Mouse (Mus musculus) T-helper 1 cell (primary cell): ENCODE measurements at regions not wholly inside any gene's neighbourhood (a gene's known extent, or its start where the extent isn't known, plus 50 kb on each side); places are given as distances from the start of the nearest gene placed in this dataset.

ENCODE experiments used
- in situ Hi-C: fragments of 300-600 bp; cut with MboI, MseI; formaldehyde crosslinking; loops from one replicate; pipeline ENCODE4 v1.15.1; 2025; ENCODE audit warnings: high pct_unique_total_duplicates

DNA sequence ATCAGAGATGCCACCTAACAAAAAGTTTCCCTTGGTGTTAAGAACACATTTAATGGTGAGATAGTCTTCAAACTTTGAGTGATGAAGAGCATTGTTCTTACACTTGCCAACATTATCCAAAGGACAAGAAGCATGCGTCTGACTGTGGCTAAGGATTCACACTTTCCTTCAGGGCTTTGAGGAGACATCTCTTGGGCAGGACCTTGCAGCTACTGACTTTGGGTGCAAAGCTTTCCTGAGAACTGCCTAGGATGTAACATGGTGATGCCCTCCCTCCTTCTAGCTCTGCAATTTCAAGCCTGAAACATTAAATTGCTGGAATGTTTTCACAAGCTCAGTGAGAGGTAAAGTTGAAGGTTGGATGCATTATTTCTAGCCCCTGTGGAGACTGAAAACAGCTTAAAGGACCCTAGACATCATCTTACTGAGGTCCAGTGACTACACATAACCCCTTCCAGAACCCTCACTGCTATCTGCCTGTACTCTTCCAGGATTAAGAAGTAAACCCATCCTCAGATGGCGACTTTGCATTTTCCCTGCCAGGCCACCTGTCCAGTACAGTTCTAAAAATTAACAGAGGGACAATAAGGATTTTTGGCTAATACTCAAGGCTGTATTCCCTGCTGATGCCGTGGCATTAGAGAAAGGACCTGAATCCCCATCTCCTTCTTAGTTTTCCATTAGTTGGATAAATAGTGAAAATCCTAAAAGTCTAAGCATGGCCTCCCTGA, 137.3 kb upstream of the Sptlc3 start:
- in situ Hi-C loops, result no loop called here

DNA sequence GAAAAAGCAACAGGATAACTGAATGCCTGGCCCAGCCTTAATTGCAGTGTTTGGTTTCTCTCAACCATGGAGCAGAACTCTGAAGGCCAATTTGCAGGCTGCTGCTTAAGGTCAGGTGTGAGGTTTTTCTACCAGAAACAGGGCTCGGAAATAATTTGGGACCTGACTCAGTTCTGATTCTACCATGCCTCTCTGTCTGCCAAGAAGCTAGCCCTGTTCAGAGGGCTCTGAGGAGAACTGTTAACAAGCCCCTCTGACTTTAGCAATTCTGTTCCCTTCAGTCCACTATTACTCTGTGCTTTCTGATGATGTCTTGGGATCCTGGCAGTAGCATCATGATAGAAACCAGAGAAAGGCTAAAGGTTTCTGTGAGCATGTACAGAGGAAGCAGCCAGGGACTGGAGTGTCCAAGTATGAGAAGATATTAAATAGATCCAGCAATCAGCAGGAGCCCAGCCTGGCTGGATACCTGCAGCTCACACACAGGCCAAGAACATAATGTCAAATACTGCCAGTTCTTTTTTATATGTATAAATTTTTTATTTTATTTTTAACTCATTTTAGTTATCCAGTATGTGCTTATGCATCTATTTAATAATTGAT, 131.4 kb upstream of the Sptlc3 start:
- in situ Hi-C loops, result no loop called here

DNA sequence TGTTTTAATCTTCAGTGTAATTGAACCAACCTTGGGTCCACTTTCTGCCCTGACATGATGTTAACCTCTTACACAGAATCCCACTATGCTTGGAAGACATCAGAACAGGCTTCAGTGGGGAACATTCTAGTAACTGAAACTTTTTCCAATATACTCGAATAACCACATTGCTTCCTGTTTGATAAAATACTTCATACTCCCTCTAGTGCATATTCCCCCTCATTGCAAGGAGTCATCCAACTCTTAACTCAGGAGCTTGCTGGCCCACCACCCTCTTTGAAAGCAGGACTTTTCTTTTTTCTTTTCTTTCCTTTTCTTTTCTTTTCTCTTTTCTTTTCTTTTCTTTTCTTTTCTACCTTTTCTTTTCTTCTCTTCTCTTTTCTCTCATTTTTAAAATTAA, 123.6 kb upstream of the Sptlc3 start:
- in situ Hi-C loops, result no loop called here

DNA sequence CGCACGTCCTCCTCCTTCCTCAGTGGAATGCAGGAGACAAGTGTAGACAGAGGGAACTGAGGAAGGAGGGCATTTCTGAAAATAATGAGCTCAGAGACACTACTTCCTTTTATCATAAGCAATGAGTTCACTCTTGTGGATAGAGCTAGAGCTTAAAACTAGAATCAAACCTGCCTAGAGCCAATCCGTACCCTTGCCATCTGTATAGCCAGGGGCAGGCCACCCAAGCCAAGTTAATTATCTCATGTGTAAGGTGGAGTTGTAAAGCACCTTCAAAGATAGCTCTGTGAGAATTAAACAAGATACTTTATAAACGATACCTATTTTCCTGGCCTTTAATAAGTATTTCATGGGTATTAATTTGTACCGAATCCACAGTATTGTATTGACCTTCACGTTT, 113.4 kb upstream of the Sptlc3 start:
- in situ Hi-C loops, result no loop called here

DNA sequence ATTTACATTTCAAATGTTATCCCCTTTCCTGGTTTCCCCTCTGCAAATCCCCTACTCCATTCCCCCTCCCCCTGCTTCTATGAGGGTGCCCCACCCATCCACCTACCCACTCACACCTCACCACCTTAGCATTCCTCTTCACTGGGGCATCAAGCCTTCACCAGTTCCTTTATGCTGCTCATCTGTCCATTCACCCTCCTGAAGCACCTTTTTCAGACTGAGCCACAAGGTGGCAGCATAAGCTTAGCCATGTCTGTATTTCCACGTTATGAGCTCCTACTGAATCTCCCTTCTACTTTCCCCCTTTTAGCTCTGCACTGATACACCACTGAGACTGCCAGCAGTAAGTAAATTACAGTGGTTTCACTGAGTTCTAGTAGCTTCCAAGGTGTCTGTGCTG, 112.1 kb upstream of the Sptlc3 start:
- in situ Hi-C loops, result no loop called here

DNA sequence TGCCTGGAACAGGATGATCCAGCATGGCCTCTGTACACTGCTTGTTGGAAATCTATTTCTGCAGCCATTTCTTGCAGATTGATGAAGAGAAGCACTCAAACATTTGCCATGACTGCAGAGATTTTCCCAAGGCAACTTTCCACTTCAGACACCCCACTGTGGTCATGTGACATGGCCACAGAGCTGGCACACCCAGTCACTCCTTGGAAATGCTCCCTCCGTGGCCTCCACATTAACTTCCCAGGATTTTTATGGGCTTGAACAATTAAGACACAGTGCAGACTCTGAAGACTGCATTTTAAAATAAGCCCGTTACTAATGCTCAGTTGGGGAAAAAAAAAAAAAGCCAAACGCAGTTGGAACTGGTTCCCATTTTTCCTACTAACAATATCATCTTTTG, 80.2 kb upstream of the Sptlc3 start:
- in situ Hi-C loops, result no loop called here

DNA sequence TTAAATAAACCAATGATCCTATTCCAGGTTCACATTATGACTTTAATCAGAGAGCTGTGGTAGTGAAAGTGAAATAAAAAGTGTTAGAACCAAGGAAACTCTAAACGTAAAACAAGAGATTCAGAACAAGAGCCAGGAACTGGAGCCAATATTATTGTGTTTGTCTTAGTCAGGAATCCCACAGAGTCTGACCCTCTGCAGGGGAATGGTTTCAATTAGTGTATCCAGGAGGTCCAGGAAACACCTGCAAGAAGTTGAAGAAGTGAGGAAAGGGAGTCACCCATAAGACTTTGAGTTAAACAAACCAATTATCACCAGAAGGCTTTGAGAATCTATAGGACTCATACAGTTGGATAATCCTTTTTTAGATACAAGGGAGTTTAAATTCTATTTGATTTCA, 76.2 kb upstream of the Sptlc3 start:
- in situ Hi-C loops, result no loop called here

DNA sequence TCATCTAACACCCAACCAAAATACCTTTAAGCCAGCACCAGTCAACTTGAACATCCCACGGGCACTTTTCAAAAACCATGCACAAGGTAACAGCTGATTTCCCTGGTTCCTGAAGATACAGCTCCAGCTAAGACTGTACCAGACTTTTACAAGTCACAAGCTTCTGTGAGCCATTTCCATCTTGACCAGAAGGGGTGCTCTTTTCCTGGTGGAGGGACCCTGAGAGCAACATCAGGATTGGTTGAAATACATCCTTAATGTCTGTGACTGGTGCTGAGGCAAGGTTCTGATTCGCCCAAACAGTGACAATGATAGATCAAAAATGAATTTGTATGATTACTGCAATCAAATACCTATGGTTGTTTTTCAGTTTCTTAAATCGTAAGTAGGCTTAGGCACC, 71.0 kb upstream of the Sptlc3 start:
- in situ Hi-C loops, result no loop called here

DNA sequence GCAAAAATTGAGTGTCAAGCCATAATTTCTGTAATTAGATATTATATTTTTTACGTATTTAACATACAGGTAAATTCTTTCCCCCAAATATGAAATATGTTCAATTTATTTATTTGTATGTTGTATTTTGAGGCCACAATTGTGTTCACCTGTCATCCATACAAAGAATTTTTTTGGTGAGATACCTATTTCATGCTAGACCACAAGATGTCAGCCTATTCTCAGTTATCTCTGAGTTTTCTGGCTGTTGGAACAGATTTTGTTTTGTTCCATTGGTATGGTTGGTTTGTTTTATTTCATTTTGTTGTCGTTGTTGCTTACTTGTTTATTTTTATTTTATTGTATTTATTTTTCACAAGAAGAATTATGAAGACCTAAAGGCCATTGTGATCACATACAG, 70.3 kb upstream of the Sptlc3 start:
- in situ Hi-C loops, result no loop called here
